Mouse (Mus musculus) hindbrain, embryonic 16.5 days (tissue): ENCODE data around the gene Apmap. TPM values are rescaled to one million over a fixed set of nuclear protein-coding genes. Genes with fewer than 3 reads are reported as not detected.

Experiments used
- ATAC-seq: fragments of 200-750 bp; cut with Nextera tagmentation; 2 replicates; pipeline ENCODE4 v1.8.0; 2017; ENCODE audit warnings: moderate TSS enrichment, moderate library complexity
- H3K27ac ChIP-seq: fragments of 300-500 bp; sonication (generic); 2 replicates; pipeline ENCODE4 v1.5.1; 2014; ENCODE audit warnings: low read depth, mild to moderate bottlenecking, control low read depth, low read length, moderate library complexity
- H3K27me3 ChIP-seq: fragments of 300-500 bp; sonication (generic); replicated peaks from 2 replicates; pipeline ENCODE4 v1.6.1; 2014; ENCODE audit warnings: low read length; ENCODE audit not compliant: control insufficient read depth, insufficient read depth
- H3K36me3 ChIP-seq: fragments of 300-500 bp; sonication (generic); 2 replicates; pipeline ENCODE4 v1.6.1; 2014; ENCODE audit warnings: mild to moderate bottlenecking, low read length, moderate library complexity, mixed read lengths; ENCODE audit not compliant: control insufficient read depth, insufficient read depth
- H3K4me1 ChIP-seq: fragments of 300-500 bp; sonication (generic); 2 replicates; pipeline ENCODE4 v1.6.1; 2014; ENCODE audit warnings: low read depth, low read length; ENCODE audit not compliant: control insufficient read depth, insufficient read depth
- H3K4me2 ChIP-seq: fragments of 300-500 bp; sonication (generic); 2 replicates; pipeline ENCODE4 v1.6.1; 2014; ENCODE audit warnings: mild to moderate bottlenecking, low read length, control low read depth, moderate library complexity
- H3K4me3 ChIP-seq: fragments of 300-500 bp; sonication (generic); 2 replicates; pipeline ENCODE4 v1.5.1; 2014; ENCODE audit warnings: mild to moderate bottlenecking, low read length, control low read depth, moderate library complexity
- H3K9ac ChIP-seq: fragments of 300-500 bp; sonication (generic); 2 replicates; pipeline ENCODE4 v1.6.1; 2014; ENCODE audit warnings: low read depth, mild to moderate bottlenecking, control low read depth, low read length, moderate library complexity
- H3K9me3 ChIP-seq: fragments of 300-500 bp; sonication (generic); 2 replicates; pipeline ENCODE4 v1.6.1; 2014; ENCODE audit warnings: mild to moderate bottlenecking, low read length, moderate library complexity; ENCODE audit not compliant: control insufficient read depth
- WGBS: fragments of 180-500 bp; shearing (Covaris S2); extraction: QIAGEN DNeasy Blood & Tissue Kit; methylation state at CpG from one replicate; pipeline ENCODE4 v1.1.7; 2014; 5-methylcytosine and 5-hydroxymethylcytosine counted together
- polyA plus RNA-seq: library from polyadenylated mRNA; unstranded; fragments of >200 nt; fragmentation: Nextera tagmentation; extraction: Ambion mirVana; gene quantifications from 2 replicates; pipeline ENCODE4 v1.2.1, GENCODE M21; 2015

The Apmap gene
- polyA plus RNA-seq, 1 experiment from 2014 or later, result 43.9 TPM

- ATAC-seq, result no peak
- Histone ChIP-seq H3K4me1 (peaks cover 2% of the 10 kb centered on the region), H3K27ac (no peak overlapping the region), H3K9me3 (no peaks in the 10 kb centered on the region), H3K9ac (no peak overlapping the region), H3K36me3 (no peaks in the 10 kb centered on the region), H3K4me3 (no peak overlapping the region), H3K4me2 (no peak overlapping the region), H3K27me3 (no peaks in the 10 kb centered on the region)
- WGBS, result 88% methylated on average over 2 of the region's 2 CpGs
Observed at GRCm38 (mm10) chr2:150602166-150602565, 6.2 kb downstream of the Apmap start.

GRCm38 (mm10) chr2:150600263-150600662, 8.1 kb downstream of the Apmap start:
- 93% methylated on average over 2 of the region's 2 CpGs for WGBS
- no peak for ATAC-seq
- no peak overlapping the region for H3K27ac ChIP-seq
- no peaks in the 10 kb centered on the region for H3K27me3 ChIP-seq
- no peaks in the 10 kb centered on the region for H3K4me1 ChIP-seq
- H3K36me3 ChIP-seq, result no peaks in the 10 kb centered on the region
- no peak overlapping the region for H3K9ac ChIP-seq
- no peaks in the 10 kb centered on the region for H3K9me3 ChIP-seq
- H3K4me3 ChIP-seq, result no peak overlapping the region
- no peak overlapping the region for H3K4me2 ChIP-seq

- no peak overlapping the region for H3K9ac ChIP-seq
- no peak overlapping the region for H3K27ac ChIP-seq
- WGBS, result 95% methylated on average over 3 of the region's 3 CpGs
- peaks cover 4% of the 10 kb centered on the region for H3K36me3 ChIP-seq
- H3K4me2 ChIP-seq, result no peak overlapping the region
- H3K4me1 ChIP-seq, result no peaks in the 10 kb centered on the region
- no peak overlapping the region for H3K4me3 ChIP-seq
- H3K27me3 ChIP-seq, result no peaks in the 10 kb centered on the region
- no peak for ATAC-seq
- no peaks in the 10 kb centered on the region for H3K9me3 ChIP-seq
Observed at GRCm38 (mm10) chr2:150595411-150596190, 12.8 kb downstream of the Apmap start.

- Histone ChIP-seq H3K27me3 (no peaks in the 10 kb centered on the region), H3K4me3 (no peak overlapping the region), H3K36me3 (peaks cover 37% of the 10 kb centered on the region), H3K9ac (no peak overlapping the region), H3K27ac (no peak overlapping the region), H3K4me1 (no peaks in the 10 kb centered on the region), H3K4me2 (no peak overlapping the region), H3K9me3 (no peaks in the 10 kb centered on the region)
- no peak for ATAC-seq
- WGBS, result 73% methylated on average over 11 of the region's 11 CpGs
Observed at GRCm38 (mm10) chr2:150589076-150589475, 19.3 kb downstream of the Apmap start.

GRCm38 (mm10) chr2:150579628-150580027, 28.7 kb downstream of the Apmap start:
- Histone ChIP-seq H3K36me3 (peaks cover 14% of the 10 kb centered on the region), H3K4me3 (no peak overlapping the region), H3K9me3 (no peaks in the 10 kb centered on the region), H3K27me3 (no peaks in the 10 kb centered on the region), H3K9ac (no peak overlapping the region), H3K4me1 (no peaks in the 10 kb centered on the region), H3K4me2 (no peak overlapping the region), H3K27ac (no peak overlapping the region)
- WGBS, result 100% methylated on average over 1 of the region's 1 CpGs
- ATAC-seq, result no peak

- no peak overlapping the region for H3K27ac ChIP-seq
- H3K9me3 ChIP-seq, result no peaks in the 10 kb centered on the region
- H3K4me2 ChIP-seq, result no peak overlapping the region
- H3K27me3 ChIP-seq, result no peaks in the 10 kb centered on the region
- no peak overlapping the region for H3K4me3 ChIP-seq
- peaks cover 4% of the 10 kb centered on the region for H3K36me3 ChIP-seq
- WGBS, result 88% methylated on average over 5 of the region's 5 CpGs
- ATAC-seq, result no peak
- no peaks in the 10 kb centered on the region for H3K4me1 ChIP-seq
- H3K9ac ChIP-seq, result no peak overlapping the region
Observed at GRCm38 (mm10) chr2:150578603-150579002, 29.8 kb downstream of the Apmap start.

- H3K27ac ChIP-seq, result no peak overlapping the region
- H3K4me2 ChIP-seq, result no peak overlapping the region
- H3K4me3 ChIP-seq, result no peak overlapping the region
- ATAC-seq, result no peak
- H3K36me3 ChIP-seq, result no peaks in the 10 kb centered on the region
- H3K9me3 ChIP-seq, result no peaks in the 10 kb centered on the region
- no peaks in the 10 kb centered on the region for H3K4me1 ChIP-seq
- H3K27me3 ChIP-seq, result no peaks in the 10 kb centered on the region
- WGBS, result 95% methylated on average over 1 of the region's 1 CpGs
- no peak overlapping the region for H3K9ac ChIP-seq
Observed at GRCm38 (mm10) chr2:150576256-150576655, 32.1 kb downstream of the Apmap start.

GRCm38 (mm10) chr2:150572463-150572862, 35.9 kb downstream of the Apmap start:
- Histone ChIP-seq H3K9me3 (no peaks in the 10 kb centered on the region), H3K27ac (no peak overlapping the region), H3K4me1 (no peaks in the 10 kb centered on the region), H3K4me3 (no peak overlapping the region), H3K4me2 (no peak overlapping the region), H3K9ac (no peak overlapping the region), H3K27me3 (no peaks in the 10 kb centered on the region), H3K36me3 (no peaks in the 10 kb centered on the region)
- 87% methylated on average over 3 of the region's 3 CpGs for WGBS
- no peak for ATAC-seq

GRCm38 (mm10) chr2:150570761-150571160, 37.6 kb downstream of the Apmap start:
- no peaks in the 10 kb centered on the region for H3K9me3 ChIP-seq
- WGBS, result 92% methylated on average over 2 of the region's 2 CpGs
- no peaks in the 10 kb centered on the region for H3K4me1 ChIP-seq
- H3K36me3 ChIP-seq, result no peaks in the 10 kb centered on the region
- H3K4me3 ChIP-seq, result no peak overlapping the region
- H3K27me3 ChIP-seq, result no peaks in the 10 kb centered on the region
- no peak overlapping the region for H3K9ac ChIP-seq
- no peak overlapping the region for H3K27ac ChIP-seq
- no peak overlapping the region for H3K4me2 ChIP-seq
- ATAC-seq, result no peak
